Mouse (Mus musculus) urinary bladder, postnatal 25 days (tissue): Measurements from ENCODE around the gene Dglucy.

Source experiments
- DNase-seq: peaks from one replicate; pipeline ENCODE4 v3.0.0; 2022; ENCODE audit warnings: low spot score

Gene Dglucy

DNA sequence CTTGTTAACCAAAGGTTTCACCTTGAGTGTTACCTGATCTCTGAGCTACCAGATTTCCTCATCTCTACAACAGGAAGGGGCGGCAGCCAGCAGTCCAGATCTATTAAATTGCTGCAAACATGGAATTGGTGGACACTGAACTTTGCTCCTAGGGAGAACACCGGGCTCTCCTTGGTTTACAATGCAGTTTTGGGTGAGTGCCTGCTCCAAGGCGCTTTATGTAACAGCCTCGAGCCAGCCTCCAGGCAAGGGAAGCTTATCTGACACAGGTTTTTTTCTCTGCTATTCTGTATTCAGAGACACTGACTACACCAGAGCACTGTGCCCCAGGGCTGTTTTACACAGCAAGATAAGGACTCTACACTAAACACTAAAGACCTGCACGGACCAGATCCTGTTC, 155.9 kb downstream of the Dglucy start:
- DNase-seq = no peak

- DNase-seq = peak; percentile 67
Measured at GRCm38 (mm10) chr12:100936116-100936515, 157.3 kb downstream of the Dglucy start.

GRCm38 (mm10) chr12:100936737-100937136, 157.9 kb downstream of the Dglucy start:
- DNase-seq = no peak

DNA sequence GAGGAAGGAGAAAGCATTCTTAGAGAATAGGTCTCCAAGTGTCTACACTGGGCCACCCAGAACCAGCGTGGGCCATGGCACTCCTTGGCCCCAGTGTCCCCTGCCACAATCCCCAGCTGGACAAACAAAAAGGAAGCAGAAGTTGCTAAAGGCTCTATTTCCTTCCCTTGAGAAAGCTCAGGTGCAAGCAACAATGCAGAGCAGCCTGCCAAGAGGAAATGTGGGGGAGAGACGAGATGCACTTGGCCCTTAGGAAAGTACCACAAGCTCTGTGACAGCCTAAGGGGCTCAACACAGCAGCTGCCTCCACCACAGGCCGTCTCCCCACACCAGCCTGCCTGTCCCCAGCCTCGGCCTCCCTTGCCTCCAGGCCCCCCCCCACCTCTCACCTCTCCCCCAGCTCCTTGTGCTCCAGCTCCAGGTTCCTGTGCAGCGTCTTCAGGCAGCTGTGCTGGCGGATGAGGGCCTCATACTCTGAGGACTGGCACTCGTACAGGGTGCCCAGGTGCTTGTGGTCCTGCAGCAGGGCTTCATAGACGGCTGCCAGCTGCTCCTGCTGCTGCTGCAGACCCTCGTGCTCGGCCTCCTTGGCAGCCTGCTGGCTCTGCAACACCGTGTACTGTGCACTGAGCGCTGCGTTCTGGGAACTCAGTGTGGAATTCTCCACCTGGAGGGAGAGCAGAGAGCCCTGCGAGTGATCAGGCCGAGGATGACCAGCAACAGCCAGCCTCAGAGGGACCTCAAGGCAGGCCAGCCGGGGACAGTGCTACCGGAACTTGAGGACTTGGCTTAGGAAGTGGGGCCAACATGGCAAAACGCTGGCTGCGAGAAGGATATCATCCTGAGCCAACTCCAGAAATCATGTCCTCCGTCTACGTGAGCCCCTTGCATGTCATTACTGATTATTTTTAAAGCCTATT, 158.8 kb downstream of the Dglucy start:
- no peak for DNase-seq

GRCm38 (mm10) chr12:100941361-100941760, 162.5 kb downstream of the Dglucy start:
- DNase-seq = no peak

- DNase-seq = no peak
Measured at GRCm38 (mm10) chr12:100943146-100943545, 164.3 kb downstream of the Dglucy start.

DNA sequence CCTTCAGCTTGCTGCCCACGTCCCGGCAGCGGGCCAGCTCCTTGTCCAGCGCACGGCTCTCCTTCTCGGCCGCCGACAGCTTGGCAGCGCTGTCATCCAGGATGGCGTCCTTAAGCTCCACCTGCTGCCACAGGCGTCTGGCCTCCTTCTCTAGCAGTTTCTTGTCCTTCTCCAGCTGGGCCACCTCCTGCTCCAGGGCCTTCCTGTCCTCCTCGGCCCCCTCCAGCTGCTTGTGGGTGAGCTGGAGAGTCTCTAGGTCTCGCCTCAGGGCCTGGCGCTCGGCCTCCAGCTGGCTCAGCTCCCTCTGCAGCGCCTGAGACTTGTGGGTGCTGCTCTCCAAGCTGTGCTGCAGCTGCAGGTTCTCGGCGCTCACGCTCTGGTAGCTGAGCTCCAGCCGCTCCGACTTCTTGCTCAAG, 166.1 kb downstream of the Dglucy start:
- no peak for DNase-seq

GRCm38 (mm10) chr12:100945501-100945900, 166.6 kb downstream of the Dglucy start:
- DNase-seq = no peak

DNA sequence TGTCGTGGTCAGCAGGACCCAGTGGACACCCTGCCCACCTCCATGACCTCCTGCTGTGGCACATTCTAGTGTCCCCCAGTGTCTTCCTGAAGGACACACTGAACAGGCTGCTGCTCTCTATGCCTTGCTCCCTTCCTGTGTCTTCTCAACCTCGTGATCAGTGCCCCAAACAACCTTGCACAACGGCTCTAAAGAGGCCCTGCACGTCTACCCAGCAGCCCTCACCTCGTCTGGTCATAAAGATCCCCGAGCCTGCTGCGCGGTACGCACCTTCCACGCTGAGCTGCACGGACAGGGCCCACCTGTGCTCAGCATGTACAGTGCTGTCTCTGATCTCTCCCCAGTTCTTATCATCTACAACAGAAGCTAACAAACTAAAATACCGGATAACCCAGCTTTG, 167.1 kb downstream of the Dglucy start:
- DNase-seq = no peak
